Mouse (Mus musculus) frontal cortex, postnatal 36 days (tissue): ENCODE results near the gene Ensa.
"Not testable (repeated sequence)": the region's sequence is repeated elsewhere in the genome, so short reads cannot be mapped to it uniquely, and the experiment has no call there.

Experiments
- DNase-seq, 2 experiments: peaks; one replicate each; pipeline ENCODE4 v3.0.0; 2022; ENCODE audit warnings: low spot score in 2 of 2

The Ensa gene

DNA sequence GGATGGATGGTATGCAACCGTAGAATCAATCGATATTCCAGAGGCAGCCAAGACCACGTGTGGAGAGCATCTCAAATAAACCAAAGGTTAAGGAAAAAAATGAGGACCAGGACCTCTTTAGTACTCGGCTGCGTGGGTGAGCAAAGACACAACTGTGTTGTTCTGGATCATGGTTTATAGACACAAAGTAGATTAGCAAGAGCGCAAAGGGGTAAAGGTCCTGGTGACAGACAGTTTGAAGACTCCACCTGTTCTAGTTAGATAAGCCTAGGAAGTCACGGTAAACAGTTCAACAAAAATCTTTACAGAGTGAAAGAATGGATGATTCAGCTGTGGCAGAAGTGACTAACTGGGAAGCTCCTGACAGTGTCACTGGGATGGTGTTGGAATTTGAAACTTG, 18.3 kb downstream of the Ensa start:
- DNase-seq = no peak

DNA sequence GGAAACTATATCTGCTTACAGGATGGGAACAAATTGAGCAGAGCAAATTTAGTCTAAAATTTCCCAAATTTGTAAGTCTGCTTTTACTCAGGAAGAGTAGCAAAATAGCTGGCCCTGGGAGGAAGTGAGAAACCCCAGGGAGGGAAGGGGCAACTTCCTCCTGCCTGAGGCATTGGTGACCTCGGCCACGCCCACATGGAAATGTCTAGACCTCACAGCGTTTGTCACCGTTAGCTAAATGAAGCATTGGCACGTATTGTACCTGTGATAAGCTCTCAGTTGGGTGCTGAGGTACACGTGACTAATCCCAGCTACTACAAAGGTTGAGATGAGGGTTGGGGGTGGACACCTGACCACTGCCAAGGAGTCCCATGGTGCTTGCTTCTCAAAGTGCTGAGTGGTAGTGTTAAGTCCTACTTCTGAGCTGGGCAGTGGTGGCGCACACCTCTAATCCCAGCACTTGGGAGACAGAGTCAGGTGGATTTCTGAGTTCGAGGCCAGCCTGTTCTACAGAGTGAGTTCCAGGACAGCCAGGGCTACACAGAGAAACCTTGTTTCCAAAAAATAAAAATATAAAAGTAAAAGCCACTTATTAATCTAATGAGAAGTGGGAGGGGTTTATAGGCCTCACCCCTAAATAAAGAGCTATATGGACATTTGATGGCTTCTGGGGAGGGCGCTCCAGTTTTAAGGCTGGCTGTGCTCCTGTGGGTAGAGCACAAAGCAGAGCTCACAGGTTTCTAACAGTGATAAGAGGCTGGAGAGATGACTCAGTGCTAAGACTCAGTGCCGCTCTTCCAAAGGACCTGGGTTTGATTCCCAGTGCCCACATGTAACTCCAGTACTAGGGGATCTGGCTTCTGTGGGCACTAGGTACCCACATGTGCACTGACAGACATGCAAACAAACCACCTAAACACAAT, 20.8 kb downstream of the Ensa start:
- DNase-seq = no peak

DNA sequence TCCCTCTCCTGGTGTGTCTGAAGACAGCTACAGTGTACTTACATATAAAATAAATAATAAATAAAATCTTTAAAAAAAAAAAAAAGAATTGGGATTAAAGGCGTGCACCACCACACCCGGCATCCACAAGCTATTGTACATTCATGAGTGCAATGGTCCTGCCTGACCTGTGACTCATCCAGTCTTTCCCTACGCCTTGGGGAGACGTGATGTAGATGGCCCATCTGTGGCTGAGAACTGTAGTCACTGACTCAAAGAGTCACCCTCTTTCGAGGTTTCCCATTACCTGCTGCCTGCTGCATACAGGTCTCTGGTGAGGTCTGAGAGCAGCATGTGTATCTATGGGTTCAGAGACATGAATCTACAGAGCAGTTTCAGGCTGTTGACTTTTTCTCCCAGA, 23.2 kb downstream of the Ensa start:
- no peak for DNase-seq

DNA sequence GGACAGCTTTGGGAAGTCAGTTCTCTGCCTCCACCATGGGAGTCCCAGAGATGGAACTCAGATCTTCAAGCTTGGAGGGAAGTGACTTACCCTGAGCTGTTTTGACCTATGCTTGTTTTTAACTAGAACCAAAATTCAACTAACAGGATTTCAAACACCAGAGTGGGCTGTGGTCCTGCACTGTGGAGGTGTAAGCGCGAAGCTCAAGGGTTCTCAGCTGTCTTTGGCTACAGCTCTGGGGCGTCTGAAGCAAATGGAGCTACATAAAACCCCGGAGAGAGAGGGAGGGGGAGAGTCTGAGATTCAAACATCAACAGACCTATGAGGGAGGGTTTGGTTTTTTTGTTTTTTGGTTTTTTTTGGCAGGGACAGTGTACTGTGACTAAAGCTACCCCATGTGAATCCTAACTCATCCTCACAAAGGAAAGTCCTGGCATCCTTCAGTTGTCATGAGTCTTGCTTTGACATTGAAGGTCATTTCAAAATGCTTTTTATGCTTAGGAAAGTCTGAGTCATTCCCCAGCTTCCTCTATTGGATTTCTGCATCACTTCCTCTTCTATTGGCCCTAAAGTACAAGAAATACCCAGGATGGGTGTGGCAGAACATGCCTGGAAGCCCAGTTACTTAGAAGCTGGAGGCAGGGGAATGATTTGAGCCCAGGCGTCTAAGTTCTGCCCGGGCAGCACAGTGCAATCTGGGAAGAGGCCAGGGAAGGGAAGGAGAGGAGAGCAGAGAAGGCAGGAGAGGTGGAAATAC, 25.7 kb downstream of the Ensa start:
- no peak for DNase-seq

DNA sequence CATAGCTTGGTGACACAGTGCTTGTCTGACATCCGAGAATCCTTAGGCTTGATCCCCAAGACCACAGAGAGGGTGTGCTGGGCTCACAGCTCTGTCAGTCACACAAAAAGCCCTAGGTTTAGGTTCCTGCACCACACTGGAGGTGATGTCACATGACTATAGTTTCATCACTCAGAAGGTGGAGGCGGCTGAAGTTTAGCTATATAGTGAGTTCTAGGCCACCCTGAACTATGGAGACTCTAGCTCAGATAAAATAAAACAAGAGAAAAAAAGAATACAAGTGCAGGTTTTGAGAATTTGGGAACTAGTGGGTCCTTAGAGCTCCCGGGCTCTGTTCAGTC, 26.2 kb downstream of the Ensa start:
- DNase-seq = no peak

DNA sequence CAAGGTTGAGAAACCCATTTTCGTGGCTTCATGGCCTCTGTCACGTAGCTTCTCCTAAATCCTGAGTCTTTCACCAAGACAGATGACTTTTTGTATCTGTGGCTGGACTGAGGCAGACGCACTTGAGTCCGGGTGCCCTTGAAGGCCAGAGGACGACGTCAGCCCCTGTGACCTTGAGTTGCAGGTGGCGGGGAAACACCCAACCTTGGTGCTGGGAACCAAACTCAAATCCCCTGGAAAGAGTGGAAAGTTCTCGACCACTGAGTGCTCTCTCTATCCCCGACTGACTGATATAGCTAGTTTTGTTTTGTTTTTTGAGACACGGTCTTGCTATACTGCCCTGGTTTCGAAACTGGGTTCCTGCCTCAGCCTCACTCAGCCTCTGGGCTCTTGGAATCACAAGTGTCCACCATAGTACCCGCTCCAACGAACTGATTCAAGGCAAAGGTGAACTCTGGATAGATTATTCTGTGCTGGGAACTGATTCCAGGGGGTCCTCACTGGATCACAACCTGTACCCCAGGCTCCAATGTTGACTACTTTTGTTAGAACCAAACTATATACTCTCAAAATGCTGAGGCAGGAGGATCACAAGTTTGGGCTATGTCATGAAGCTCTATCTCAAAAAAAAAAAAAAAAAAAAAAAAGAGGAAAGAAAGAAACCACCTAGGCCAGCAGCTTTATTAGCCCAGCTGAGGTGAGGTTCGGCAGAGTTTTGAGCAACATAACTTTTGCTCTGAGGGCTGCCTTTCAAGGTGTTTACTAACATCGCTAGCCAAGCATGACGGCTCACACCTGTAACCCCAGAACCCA, 26.8 kb downstream of the Ensa start:
- DNase-seq = no peak

DNA sequence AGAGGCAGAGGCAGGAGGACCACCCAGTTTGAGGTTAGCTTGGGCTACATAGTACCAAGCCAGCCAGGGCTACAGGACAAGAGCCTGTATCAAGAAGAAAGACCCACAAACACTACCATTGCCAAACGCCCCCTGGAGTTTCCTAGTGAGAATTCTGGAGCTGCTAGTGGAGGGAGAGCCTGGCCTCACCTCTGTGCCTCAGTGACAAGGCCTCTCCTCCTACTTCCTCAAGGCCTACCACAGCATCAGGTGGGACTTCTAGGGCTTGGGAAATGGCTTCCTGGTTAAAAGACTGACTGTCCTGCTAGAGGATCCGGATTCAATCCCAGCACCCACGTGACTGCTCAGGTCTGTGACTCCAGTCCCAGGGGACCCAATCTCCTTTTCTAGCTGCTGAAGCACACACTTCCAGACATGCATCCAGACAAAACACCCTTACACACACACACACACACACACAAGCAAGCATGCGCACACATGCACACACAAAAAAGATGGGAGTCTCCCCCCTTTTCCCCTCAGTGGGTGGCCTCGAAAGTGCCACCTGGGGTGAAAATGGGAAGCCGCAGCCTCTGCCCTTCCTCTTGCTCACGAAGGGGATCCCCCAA, 27.5 kb downstream of the Ensa start:
- no peak for DNase-seq

DNA sequence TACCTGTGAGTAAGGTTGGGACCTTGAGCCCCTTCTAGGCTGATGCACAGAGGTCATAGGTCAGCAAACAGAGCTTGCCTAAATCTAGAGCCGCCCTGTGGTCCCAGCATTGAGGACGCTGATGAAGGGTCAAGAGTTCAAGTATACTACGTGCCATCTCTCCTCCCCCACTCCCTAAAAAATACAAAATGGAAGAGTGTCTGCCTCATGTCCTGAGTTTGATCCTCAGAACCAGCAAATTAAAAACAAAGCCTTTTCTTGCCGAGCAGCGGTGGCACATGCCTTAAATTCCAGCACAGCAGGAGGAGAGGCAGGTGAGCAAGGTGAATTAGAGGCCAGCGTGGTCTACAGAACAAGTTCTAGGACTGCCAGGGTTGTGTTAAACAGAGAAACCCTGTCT, 28.1 kb downstream of the Ensa start:
- no peak for DNase-seq

DNA sequence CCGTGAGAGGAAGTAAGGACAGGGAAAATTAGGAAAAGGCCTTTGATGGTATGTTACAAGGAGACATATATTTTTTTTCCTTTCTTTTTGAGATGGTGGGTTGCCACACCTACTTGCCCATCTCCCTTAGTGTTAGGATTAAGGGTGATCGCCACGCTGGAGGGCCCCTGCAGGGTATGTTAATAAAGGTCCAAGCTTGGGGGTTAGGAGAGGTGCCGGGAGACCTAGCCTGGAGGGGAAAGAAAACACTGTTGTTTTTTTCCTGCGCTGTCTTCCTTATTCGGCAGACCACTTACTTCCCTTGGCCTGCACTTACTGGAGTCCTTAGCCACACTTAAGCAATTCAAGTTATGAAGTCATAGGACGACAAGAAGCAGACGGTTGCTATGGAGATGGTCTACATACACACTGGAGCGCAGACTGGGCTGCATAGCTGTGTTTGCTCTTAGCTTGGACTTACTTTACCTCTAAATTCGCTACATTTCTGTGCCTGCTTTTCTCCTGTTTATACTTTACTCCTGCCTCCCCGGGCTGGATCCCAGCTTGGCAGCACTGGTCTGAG, 28.8 kb downstream of the Ensa start:
- no peak for DNase-seq

DNA sequence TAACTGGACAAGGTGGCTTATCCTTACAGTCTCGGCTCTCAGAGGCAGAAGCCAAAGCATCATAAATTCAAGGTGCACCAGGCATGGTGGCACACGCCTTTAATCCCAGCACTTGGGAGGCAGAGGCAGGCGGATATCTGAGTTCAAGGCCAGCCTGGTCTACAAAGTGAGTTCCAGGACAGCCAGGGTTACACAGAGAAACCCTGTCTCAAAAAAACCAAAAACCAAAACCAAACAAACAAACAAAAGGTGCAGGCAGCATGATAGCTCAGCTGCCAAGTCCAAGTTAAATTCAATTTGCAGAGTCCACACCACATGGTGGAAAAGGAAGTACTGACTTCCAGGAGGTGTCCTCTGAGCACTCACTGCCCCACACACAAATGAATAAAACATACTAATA, 29.6 kb downstream of the Ensa start:
- DNase-seq = not testable (repeated sequence)

DNA sequence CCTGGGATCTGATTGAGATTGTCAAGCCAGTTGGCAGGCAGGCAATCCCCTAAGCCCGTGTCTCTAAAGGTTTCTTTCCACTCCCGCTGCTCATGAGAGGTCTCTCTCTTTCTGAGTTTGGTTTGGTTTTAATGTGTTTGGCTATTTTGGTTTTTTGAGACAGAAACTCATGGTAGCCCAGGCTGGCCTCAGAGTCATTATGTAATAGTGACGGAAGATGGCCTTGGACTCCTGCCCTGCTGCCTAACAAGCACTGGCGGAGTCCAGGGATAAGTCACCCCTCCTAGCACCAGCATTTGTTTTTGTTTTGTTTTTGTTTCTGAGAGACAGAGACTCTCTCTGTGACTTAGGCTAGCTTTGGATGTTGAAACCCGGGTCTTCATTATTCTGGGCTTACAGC, 30.6 kb downstream of the Ensa start:
- DNase-seq = no peak

DNA sequence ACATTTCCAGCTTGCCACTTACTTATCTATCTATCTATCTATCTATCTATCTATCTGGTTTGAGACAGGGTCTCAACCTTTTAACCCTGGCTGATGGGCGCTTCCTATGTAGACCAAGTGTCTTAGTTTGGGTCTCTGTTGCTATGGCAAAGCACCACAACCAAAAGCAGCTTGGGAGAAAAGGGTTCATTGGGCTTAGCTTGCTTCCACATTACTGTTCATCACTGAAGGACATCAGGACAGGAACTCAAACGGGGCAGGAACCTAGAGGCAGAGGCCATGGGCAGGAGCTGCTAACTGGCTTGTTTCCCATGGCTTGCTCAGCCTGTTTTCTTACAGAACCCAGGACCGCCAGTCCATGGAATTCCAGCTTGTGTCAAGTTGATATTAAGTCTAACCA, 32.3 kb downstream of the Ensa start:
- no peak for DNase-seq

DNA sequence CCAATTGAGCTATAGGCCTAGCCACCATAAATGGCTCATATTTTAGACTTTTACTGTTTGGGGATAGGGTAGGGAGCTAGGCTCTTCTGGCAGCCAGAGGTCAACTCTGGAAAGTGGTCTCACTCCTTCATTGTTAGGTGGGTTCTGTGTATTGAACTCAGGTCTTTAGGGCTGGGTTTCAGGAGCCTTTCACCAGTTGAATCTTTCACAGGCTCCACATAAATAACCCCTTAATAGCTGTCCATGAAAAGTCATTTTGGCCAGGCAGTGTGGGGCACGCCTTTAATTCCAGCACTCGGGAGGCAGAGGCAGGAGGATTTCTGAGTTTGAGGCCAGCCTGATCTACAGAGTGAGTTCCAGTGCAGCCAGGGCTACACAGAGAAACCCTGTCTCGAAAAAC, 32.9 kb downstream of the Ensa start:
- no peak for DNase-seq

DNA sequence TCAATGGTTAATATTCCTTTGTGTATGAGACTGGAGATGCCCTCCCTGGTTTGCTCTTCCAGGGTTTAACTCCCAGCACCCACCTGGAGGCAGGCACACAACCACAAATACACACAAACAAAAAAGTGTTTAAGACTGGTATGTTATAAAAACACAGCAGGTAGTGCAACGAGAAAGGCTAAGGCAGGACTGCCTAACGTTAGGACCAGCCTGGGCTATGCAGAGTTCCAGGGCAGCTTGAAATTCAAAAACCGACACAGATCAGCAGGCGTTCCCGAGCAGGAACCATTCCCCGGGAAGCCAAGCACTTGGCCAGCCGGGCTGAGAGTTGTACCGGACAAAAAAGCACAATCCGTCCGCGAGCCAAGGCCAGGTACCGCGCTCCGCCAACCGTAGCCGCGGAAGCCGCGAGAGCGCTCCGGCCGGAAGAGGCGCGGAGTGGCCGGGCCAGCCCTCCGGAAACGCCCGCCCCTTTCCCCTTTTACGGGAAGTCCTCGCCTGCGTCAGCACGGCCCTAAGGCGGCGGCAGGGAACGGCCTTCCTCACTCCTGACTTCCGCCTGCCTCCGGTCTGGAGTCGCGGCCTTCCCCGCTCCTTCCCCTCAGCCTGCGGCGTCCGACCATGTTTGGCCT, 33.6 kb downstream of the Ensa start, which contains the start of gene Mcl1:
TSS of gene Mcl1 (plus strand) at position 553 of the 632 bp plus-strand sequence.
- DNase-seq = peak; percentile 92 to 94

DNA sequence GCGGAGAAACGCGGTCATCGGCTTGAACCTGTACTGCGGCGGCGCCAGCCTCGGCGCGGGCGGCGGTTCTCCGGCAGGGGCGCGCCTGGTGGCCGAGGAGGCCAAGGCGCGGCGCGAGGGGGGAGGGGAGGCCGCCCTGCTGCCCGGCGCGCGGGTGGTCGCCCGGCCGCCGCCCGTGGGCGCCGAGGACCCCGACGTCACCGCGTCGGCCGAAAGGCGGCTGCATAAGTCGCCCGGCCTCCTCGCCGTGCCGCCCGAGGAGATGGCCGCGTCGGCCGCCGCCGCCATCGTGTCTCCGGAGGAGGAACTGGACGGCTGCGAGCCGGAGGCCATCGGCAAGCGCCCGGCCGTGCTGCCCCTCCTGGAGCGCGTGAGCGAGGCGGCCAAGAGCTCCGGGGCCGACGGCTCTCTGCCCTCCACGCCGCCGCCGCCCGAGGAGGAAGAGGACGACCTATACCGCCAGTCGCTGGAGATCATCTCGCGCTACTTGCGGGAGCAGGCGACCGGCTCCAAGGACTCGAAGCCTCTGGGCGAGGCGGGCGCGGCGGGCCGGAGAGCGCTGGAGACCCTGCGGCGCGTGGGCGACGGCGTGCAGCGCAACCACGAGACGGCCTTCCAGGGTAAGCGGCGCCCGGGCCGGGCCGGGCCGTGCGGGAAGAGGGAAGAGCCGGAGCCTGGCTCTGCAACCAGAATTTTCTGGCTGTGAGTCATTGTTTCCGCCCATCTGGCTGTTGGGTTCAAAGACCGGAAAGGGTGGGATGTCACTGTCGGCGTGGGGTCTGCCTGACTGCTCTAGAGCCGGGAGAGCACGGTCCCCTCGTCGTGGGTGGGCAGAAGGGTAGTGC, 34.3 kb downstream of the Ensa start:
- peak; percentile 61 to 67 for DNase-seq

DNA sequence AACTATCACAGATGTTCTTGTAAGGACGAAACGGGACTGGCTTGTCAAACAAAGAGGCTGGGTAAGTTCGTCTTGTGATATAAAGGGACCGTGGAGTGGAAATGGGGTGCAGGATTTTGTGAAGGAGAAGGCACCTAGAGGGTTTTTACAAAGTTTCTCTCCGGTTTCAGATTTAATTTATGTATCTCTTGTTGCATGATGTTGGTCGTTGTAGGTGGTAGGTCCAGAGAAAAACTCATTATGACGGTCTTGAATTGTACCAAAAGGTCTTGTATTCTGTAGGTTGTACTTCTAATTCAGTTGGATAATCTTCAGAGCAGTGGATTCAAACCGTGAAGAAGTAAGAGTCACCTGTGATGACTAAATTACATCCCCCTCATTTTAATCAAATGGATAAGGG, 35.2 kb downstream of the Ensa start:
- no peak for DNase-seq

DNA sequence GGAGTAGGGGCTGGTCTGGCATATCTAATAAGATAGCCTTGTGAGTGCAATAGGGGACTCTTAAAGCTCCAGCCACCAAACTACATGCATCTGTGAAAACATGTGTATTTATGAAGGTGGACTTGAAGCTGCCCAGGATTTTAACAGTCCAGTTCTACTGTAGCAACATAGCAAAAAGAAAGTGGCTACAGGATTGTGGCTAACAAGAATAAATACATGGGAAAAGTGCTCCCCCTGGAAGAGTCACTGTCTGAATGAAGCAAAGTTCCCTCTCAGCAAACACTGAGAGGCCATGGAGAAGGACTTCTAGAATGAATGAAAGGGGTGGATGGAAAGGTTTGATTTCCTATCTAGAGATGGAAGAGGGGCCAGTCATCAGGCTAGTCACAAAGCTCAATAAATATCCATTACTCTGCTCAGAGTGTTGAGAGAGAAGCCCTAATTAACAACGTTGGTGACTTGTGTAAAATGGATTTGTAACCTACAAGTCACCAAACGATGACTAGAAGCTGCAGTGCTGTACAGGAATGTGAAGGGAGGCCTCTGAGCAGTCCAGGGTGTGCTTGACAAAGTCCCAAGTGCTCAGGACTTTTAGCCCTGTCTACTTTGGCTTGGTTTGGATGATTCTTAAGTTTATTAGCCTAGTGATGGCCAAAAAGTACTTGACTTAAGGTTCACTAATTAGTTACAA, 36.1 kb downstream of the Ensa start:
- DNase-seq = no peak

DNA sequence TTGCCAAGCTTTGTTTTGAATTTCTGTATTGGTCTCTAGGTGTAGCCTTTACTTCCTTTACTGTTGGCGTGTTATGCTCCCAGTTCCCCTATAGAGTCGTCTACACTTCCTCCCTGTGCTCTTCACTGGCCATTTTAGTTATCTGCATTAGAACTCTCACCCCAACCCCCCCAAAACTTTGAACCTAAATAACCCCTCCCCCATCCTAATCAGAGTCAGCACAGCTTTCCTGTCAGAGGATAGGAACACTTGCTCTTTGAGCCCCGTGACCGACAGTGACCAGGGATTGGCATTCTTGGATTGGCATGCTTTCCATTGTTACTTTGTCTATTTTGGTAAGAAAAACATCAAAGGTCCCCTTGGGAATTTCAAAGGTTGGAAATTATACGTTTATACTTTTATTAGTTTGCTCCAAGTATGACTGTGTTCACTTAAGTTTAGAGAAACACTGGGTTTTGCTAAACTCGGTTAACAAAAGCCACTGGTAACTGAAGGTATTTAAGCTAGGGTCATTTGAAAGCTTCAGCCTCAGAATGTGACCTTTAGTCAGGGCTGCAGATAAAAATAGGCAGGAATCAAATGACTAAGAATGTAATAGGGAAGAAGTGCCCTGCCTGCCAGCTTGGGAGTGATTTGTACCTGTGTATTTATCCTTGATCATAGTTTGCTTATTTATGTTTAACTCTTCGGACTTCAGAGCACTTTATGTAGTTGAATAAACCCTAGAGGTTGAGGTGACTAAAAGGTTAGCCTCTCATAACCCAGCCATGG, 37.3 kb downstream of the Ensa start:
- no peak for DNase-seq
